Mouse (Mus musculus) urinary bladder, adult 2 months (tissue): ENCODE results near the gene Olfr1281. TPM values are rescaled to one million over a fixed set of nuclear protein-coding genes. Genes with fewer than 3 reads are reported as not detected.
"Not testable (repeated sequence)": the region's sequence is repeated elsewhere in the genome, so short reads cannot be mapped to it uniquely, and the experiment has no call there.

ENCODE experiments used
- DNase-seq: peaks from one replicate; pipeline ENCODE4 v3.0.0; 2022; ENCODE audit warnings: low spot score
- polyA plus RNA-seq: library from polyadenylated mRNA; depleted of rRNA; stranded (reverse); fragments of >200 nt; gene quantifications from 2 replicates; pipeline ENCODE4 v1.2.3, GENCODE M21; 2012; rRNA removed

Gene Olfr1281
- polyA plus RNA-seq = not detected in 2 replicates

DNA sequence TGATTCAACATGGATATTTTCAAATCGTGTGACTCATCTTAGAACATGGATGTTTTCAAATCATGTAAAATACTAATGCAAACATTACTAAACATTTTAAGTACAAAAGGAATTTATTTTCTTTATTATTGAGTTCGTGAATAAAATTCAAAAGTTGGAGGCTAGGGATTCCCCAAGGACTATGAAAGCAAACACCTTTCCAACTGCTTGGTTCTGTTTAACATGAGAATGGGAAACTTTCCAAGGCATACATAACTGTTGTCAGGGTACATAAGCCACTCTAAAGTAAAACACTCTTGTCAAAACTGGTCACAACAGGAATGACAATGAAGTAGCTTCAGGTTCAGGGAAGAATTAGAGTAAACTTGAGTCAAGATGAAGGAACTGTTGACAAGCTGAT is at the start of gene Olfr1281:
Gene Olfr1281, plus strand, starts transcription at position 301 of the 400 bp plus-strand sequence.
- no peak for DNase-seq

DNA sequence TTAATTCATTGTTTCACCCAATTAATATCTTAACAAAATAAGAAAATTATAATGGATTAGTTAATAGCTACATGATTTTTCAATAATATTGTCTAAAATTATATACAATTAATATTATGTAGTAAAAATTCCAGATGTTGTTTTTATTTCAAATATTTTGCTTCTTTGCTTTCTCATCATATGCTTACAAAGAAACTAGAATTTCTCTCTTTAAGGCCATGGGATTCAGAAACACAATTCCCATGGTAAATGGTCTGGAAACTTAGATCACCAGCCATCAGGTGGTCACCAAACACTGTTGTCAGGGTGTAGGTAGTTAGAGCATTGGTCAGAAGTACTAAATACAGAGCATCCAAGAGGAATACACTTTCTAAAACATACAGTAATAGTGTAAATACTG is 36.5 kb upstream of the Olfr1281 start, which contains the start of gene Olfr1278:
Gene Olfr1278, plus strand, starts transcription at position 301 of the 400 bp plus-strand sequence.
- DNase-seq = no peak

DNA sequence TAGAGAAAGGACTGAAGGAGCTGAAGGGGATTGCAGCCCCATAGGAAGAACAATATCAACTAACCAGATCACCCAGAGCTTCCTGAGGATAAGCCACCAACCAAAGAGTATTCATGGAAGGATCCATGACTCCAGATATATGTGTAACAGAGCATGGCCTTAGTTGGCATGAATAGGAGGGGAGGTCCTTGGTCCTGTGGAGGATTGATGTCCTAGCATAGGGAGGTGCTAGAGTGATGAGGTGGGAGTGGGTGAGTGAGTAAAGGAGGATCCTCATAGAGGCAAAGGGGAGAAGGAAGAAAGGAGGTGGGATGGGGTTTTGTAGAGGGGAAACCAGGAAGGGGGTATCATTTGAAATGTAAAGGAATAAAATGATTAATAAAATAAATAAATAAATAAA is 27.8 kb upstream of the Olfr1281 start:
- no peak for DNase-seq

- DNase-seq = no peak
These were observed 25.9 kb upstream of the Olfr1281 start, which contains the start of gene Olfr1279 for GRCm38 (mm10) chr2:111300374-111300773. Gene Olfr1279, plus strand, starts transcription at chr2:111300635.

DNA sequence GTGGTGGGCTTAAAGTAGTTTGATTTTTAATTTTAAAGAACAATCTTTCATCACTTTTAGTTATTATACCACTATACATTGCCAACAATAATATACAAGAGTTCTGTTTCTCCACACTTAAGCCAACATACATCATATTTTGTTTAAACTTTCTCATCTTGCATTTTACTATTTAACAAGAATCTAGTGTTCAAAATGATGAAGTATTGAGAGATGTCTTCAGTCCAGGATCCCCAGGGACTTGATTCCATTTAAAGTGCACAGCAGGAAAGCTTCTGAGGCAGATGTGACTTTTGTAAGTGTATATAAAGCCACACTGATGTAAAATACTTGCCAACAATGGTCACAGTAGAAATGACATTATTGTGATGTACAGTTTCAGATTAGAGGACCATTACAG is 12.6 kb upstream of the Olfr1281 start, which contains the start of gene Olfr1280:
Gene Olfr1280, plus strand, starts transcription at position 301 of the 400 bp plus-strand sequence.
- no peak for DNase-seq

DNA sequence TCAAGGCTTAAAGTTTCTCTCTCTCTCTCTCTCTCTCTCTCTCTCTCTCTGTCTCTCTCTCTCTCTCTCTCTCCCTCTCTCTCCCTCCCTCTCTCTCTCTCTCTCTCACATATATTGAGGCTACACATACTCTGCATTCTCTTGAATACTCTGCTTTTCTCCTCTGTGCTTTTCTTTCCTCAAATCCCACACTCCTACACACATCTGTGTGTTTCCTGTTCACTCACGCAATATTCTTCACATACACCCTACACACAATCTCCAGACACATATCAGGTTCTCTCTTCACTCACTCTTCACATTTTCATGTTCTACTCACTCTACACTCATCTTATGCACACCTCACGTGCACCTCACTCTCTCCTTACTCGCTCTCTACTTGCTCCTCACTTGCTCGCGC is 7.4 kb downstream of the Olfr1281 start:
- DNase-seq = not testable (repeated sequence)

GRCm38 (mm10) chr2:111335976-111336375 is 9.7 kb downstream of the Olfr1281 start, which contains the start of gene Olfr1282:
Gene Olfr1282, minus strand, starts transcription at chr2:111336076.
- DNase-seq = no peak

- no peak for DNase-seq
These were observed 40.2 kb downstream of the Olfr1281 start, which contains the start of gene Olfr1283 for GRCm38 (mm10) chr2:111366490-111366889. Gene Olfr1283, plus strand, starts transcription at chr2:111366790.

GRCm38 (mm10) chr2:111375222-111375621 is 48.9 kb downstream of the Olfr1281 start, which contains the start of gene Olfr1284:
Gene Olfr1284, plus strand, starts transcription at chr2:111375522.
- no peak for DNase-seq

Other genes with a start within 250 kb of the Olfr1281 start
- not detected in 2 replicates for gene Gm13941, start 220.5 kb upstream of the Olfr1281 start, polyA plus RNA-seq
- not detected in 2 replicates for gene Gm15130, start 173.6 kb upstream of the Olfr1281 start, polyA plus RNA-seq
- gene 4930430A15Rik, start 96.9 kb upstream of the Olfr1281 start, polyA plus RNA-seq = not detected in 2 replicates
- not detected in 2 replicates for gene Olfr1275, start 91.2 kb upstream of the Olfr1281 start, polyA plus RNA-seq
- gene Olfr1276, start 72.0 kb upstream of the Olfr1281 start, polyA plus RNA-seq = not detected in 2 replicates
- not detected in 2 replicates for gene Olfr1277, start 52.4 kb upstream of the Olfr1281 start, polyA plus RNA-seq
- not detected in 2 replicates for gene Olfr1278, start 36.4 kb upstream of the Olfr1281 start, polyA plus RNA-seq
- gene Olfr1279, start 25.9 kb upstream of the Olfr1281 start, polyA plus RNA-seq = not detected in 2 replicates
- gene Olfr1280, start 12.5 kb upstream of the Olfr1281 start, polyA plus RNA-seq = not detected in 2 replicates
- gene Olfr1282, start 9.6 kb downstream of the Olfr1281 start, polyA plus RNA-seq = not detected in 2 replicates
- gene Olfr1283, start 40.3 kb downstream of the Olfr1281 start, polyA plus RNA-seq = not detected in 2 replicates
- gene Olfr1284, start 49.0 kb downstream of the Olfr1281 start, polyA plus RNA-seq = not detected in 2 replicates
- gene Olfr1286, start 96.6 kb downstream of the Olfr1281 start, polyA plus RNA-seq = not detected in 2 replicates
- gene Olfr1287, start 122.6 kb downstream of the Olfr1281 start, polyA plus RNA-seq = not detected in 2 replicates
- gene Olfr1288, start 147.6 kb downstream of the Olfr1281 start, polyA plus RNA-seq = not detected in 2 replicates
- not detected in 2 replicates for gene Olfr1289, start 154.3 kb downstream of the Olfr1281 start, polyA plus RNA-seq
- gene Olfr1290, start 167.3 kb downstream of the Olfr1281 start, polyA plus RNA-seq = not detected in 2 replicates
- not detected in 2 replicates for gene Olfr1291-ps1, start 170.7 kb downstream of the Olfr1281 start, polyA plus RNA-seq
- gene Olfr1293-ps, start 198.7 kb downstream of the Olfr1281 start, polyA plus RNA-seq = not detected in 2 replicates
- gene Olfr1294, start 213.8 kb downstream of the Olfr1281 start, polyA plus RNA-seq = not detected in 2 replicates
- not detected in 2 replicates for gene Olfr1295, start 243.2 kb downstream of the Olfr1281 start, polyA plus RNA-seq